Mouse (Mus musculus) kidney, embryonic 14.5 days (tissue): ENCODE results near the gene 4933415F23Rik. TPM values are rescaled to one million over a fixed set of nuclear protein-coding genes. Genes with fewer than 3 reads are reported as not detected.
"Not testable (repeated sequence)": the region's sequence is repeated elsewhere in the genome, so short reads cannot be mapped to it uniquely, and the experiment has no call there.

ENCODE experiments used
- ATAC-seq: fragments of 200-750 bp; cut with Nextera tagmentation; 2 replicates; pipeline ENCODE4 v1.8.0; 2017; ENCODE audit warnings: moderate number of reproducible peaks, mild to moderate bottlenecking, moderate TSS enrichment, moderate library complexity; ENCODE audit not compliant: low FRiP score, low TSS enrichment
- H3K27ac ChIP-seq: fragments of 300-500 bp; sonication (generic); 2 replicates; pipeline ENCODE4 v1.5.1; 2014; ENCODE audit warnings: low read depth, mild to moderate bottlenecking, low read length, moderate library complexity, mixed read lengths
- H3K27me3 ChIP-seq: fragments of 300-500 bp; sonication (generic); 2 replicates; pipeline ENCODE4 v1.6.1; 2014; ENCODE audit warnings: mild to moderate bottlenecking, low read length; ENCODE audit not compliant: control insufficient read depth, insufficient read depth
- H3K36me3 ChIP-seq: fragments of 300-500 bp; sonication (generic); 2 replicates; pipeline ENCODE4 v1.6.1; 2014; ENCODE audit warnings: low read length, mixed read lengths; ENCODE audit not compliant: control insufficient read depth, insufficient read depth
- H3K4me1 ChIP-seq: fragments of 300-500 bp; sonication (generic); 2 replicates; pipeline ENCODE4 v1.6.1; 2014; ENCODE audit warnings: low read length, mixed read lengths; ENCODE audit not compliant: control insufficient read depth, insufficient read depth
- H3K4me2 ChIP-seq: fragments of 300-500 bp; sonication (generic); replicated peaks from 2 replicates; pipeline ENCODE4 v1.6.1; 2014; ENCODE audit warnings: low read depth, mild to moderate bottlenecking, low read length
- H3K4me3 ChIP-seq: fragments of 300-500 bp; sonication (generic); 2 replicates; pipeline ENCODE4 v1.5.1; 2014; ENCODE audit warnings: mild to moderate bottlenecking, low read length
- H3K9ac ChIP-seq: fragments of 300-500 bp; sonication (generic); 2 replicates; pipeline ENCODE4 v1.6.1; 2014; ENCODE audit warnings: low read depth, mild to moderate bottlenecking, low read length, moderate library complexity
- H3K9me3 ChIP-seq: fragments of 300-500 bp; sonication (generic); 2 replicates; pipeline ENCODE4 v1.6.1; 2016; ENCODE audit warnings: low read length; ENCODE audit not compliant: control insufficient read depth
- whole genome bisulfite sequencing: fragments of 180-500 bp; shearing (Covaris S2); extraction: QIAGEN DNeasy Blood & Tissue Kit; methylation state at CpG from one replicate; pipeline ENCODE4 v1.1.7; 2014; 5-methylcytosine and 5-hydroxymethylcytosine counted together
- polyA plus RNA-seq: library from polyadenylated mRNA; unstranded; fragments of >200 nt; fragmentation: Nextera tagmentation; extraction: Ambion mirVana; gene quantifications from 2 replicates; pipeline ENCODE4 v1.2.1, GENCODE M21; 2014

The 4933415F23Rik gene
- not detected in 2 replicates for polyA plus RNA-seq

DNA sequence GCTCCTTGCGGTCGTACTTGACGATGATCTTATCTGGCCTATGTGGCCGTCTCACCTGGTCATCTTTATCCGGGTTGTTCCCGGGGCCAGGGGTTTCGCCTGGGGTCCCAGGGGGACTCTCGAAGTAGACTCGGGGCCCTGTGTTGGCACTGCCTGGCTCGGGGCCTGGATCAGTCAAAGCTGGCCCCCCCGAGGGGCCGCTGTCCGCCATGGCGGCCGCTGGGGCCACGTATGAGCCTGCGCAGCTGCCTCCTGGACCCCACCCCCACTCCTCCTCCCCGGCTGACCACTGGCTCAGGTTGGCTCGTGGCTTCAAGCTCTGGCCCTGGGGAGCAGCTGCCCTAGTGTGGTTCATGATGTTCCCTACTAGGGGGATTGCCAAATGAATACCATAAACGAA, at the start of gene 4933415F23Rik:
Gene 4933415F23Rik (minus strand): TSS at position 233 of the 400 bp plus-strand sequence.
- no peaks in the 10 kb centered on the region for H3K27me3 ChIP-seq
- H3K4me2 ChIP-seq: no peak within 1 kb of the TSS
- H3K4me1 ChIP-seq: no peaks in the 10 kb centered on the region
- no peaks in the 10 kb centered on the region for H3K36me3 ChIP-seq
- no peak within 1 kb of the TSS for H3K9ac ChIP-seq
- H3K27ac ChIP-seq: no peak within 1 kb of the TSS
- H3K9me3 ChIP-seq: no peaks in the 10 kb centered on the region
- ATAC-seq: no peak
- H3K4me3 ChIP-seq: no peak within 1 kb of the TSS
- 96% methylated on average over 20 of the region's 20 CpGs for WGBS

DNA sequence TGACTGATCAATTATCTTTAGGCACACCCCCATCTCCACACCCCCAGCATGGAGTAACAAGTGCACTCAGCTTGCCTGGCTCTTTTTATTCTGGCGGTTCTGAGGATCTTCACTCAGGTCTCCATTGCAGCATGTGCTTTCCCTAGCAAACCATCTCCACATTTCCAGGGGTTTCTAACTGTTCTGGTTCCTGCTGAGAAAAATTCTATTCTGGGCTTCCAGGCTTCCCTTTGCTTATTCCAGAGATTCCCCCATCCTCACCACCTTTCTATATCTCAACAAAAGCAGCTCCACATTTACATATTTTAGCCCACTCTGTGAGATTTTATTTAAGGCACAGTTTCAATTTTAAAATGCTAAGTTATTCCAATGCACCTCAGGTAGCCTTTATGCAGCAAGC, 49.7 kb upstream of the 4933415F23Rik start:
- WGBS: 71% methylated on average over 1 of the region's 1 CpGs
- Histone ChIP-seq H3K27me3 (no peaks in the 10 kb centered on the region), H3K36me3 (no peaks in the 10 kb centered on the region), H3K9ac (no peak overlapping the region), H3K9me3 (no peaks in the 10 kb centered on the region), H3K4me3 (no peak overlapping the region), H3K27ac (no peak overlapping the region), H3K4me1 (no peaks in the 10 kb centered on the region), H3K4me2 (no peak overlapping the region)
- no peak for ATAC-seq

DNA sequence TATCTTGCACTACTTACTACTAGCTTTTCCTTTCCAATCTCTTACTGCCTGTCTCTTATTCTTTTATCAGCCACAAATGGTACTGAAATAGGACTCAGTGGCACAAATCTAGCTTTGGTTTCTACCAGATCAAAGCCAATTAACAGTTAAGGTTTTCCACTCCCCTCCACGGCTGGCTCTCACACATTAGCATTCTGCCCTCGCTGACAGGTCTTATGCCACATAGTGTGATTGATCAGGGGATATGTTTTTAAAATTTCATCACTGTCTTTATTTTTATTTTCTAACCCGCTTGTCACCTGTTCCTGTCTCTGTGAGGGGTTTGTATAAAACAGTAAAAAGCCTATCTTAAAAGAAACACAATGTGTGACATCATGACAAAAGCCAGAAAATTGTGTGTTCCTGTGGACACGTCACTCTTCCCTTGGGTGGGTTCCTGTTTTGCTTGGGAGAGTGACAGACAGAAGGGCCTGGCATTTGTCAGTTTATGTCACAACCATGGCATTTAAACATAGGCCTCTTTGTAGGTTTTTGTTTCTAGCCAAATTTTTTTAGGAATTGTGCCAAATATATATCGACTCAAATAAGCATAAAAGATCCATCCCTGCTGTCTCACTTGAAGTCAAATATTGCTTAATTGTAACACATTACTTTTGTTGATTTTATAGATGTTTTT, 44.3 kb upstream of the 4933415F23Rik start:
- Histone ChIP-seq H3K9ac (no peak overlapping the region), H3K36me3 (no peaks in the 10 kb centered on the region), H3K4me3 (no peak overlapping the region), H3K4me1 (no peaks in the 10 kb centered on the region), H3K4me2 (no peak overlapping the region), H3K27me3 (no peaks in the 10 kb centered on the region), H3K9me3 (no peaks in the 10 kb centered on the region), H3K27ac (no peak overlapping the region)
- 70% methylated on average over 5 of the region's 5 CpGs for WGBS
- ATAC-seq: no peak

- no peaks in the 10 kb centered on the region for H3K36me3 ChIP-seq
- H3K27me3 ChIP-seq: no peaks in the 10 kb centered on the region
- no peak overlapping the region for H3K4me2 ChIP-seq
- no peak overlapping the region for H3K9ac ChIP-seq
- H3K27ac ChIP-seq: no peak overlapping the region
- 79% methylated on average over 10 of the region's 10 CpGs for WGBS
- H3K4me1 ChIP-seq: no peaks in the 10 kb centered on the region
- ATAC-seq: no peak
- no peak overlapping the region for H3K4me3 ChIP-seq
- H3K9me3 ChIP-seq: no peaks in the 10 kb centered on the region
Measured at GRCm38 (mm10) chr1:23141121-23141811, 39.2 kb upstream of the 4933415F23Rik start.

GRCm38 (mm10) chr1:23140530-23140929, 38.5 kb upstream of the 4933415F23Rik start:
- WGBS: 0% methylated on average over 1 of the region's 1 CpGs
- not testable (repeated sequence) for H3K27me3 ChIP-seq, H3K27ac ChIP-seq, H3K4me2 ChIP-seq, H3K4me1 ChIP-seq, H3K4me3 ChIP-seq, H3K9me3 ChIP-seq, H3K36me3 ChIP-seq, H3K9ac ChIP-seq, ATAC-seq

DNA sequence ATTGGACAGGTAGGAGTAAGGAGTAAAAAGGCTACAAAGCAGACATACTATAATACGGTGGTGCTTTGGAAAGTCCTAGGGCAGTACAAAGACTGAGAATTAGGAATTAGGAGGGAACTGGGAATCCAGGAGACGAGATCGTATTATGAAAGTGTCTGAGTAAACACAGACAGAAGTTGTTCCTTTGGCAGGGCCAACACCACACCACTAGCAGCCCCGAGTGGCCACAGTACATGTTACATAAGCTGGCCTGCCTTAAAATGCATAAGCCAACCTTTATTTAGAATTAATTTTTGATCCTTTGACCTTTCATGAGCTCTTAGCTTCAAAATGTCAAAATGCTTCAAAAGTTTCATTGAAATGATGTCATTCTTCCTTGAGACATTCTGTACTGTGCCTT, 18.8 kb upstream of the 4933415F23Rik start:
- no peak overlapping the region for H3K27ac ChIP-seq
- no peak overlapping the region for H3K9ac ChIP-seq
- no peaks in the 10 kb centered on the region for H3K27me3 ChIP-seq
- H3K4me1 ChIP-seq: no peaks in the 10 kb centered on the region
- no peaks in the 10 kb centered on the region for H3K36me3 ChIP-seq
- no peak overlapping the region for H3K4me2 ChIP-seq
- no peak for ATAC-seq
- H3K9me3 ChIP-seq: no peaks in the 10 kb centered on the region
- WGBS: 74% methylated on average over 4 of the region's 4 CpGs
- H3K4me3 ChIP-seq: no peak overlapping the region

DNA sequence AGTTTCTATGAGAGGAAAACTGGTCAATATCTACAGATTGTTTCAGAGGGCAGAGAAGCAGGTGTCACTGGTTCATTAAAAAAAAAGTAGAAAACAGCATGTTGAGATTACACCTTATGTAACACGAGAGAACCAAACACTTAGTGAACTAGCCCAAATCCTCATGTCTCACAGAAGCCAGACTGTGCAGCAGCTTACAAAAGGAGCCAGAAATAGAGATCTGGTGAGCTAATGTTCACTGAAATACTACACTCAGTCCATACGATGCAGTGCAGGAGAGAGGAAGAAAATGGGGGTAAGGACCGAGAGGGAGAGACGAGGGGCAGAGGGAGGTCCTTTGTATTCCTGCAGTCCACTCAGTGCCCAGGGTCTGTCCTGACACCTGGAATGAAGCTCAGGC, 17.4 kb upstream of the 4933415F23Rik start:
- H3K4me1 ChIP-seq: no peaks in the 10 kb centered on the region
- ATAC-seq: no peak
- no peak overlapping the region for H3K4me2 ChIP-seq
- no peaks in the 10 kb centered on the region for H3K27me3 ChIP-seq
- no peak overlapping the region for H3K9ac ChIP-seq
- H3K27ac ChIP-seq: no peak overlapping the region
- no peak overlapping the region for H3K4me3 ChIP-seq
- 0 out of 2 replicates have a peak, but pooled peaks cover 2% of the 10 kb centered on the region for H3K9me3 ChIP-seq
- H3K36me3 ChIP-seq: no peaks in the 10 kb centered on the region
- 64% methylated on average over 4 of the region's 4 CpGs for WGBS

- Histone ChIP-seq H3K4me2 (no peak overlapping the region), H3K9ac (no peak overlapping the region), H3K9me3 (0 out of 2 replicates have a peak, but pooled peaks cover 2% of the 10 kb centered on the region), H3K4me1 (no peaks in the 10 kb centered on the region), H3K27ac (no peak overlapping the region; the same call in 1 of the 2 replicates), H3K4me3 (no peak overlapping the region), H3K27me3 (no peaks in the 10 kb centered on the region), H3K36me3 (no peaks in the 10 kb centered on the region)
- WGBS: 67% methylated on average over 3 of the region's 3 CpGs
- ATAC-seq: no peak
Measured at GRCm38 (mm10) chr1:23117423-23117822, 15.4 kb upstream of the 4933415F23Rik start.

- WGBS: 74% methylated on average over 1 of the region's 1 CpGs
Measured at GRCm38 (mm10) chr1:23109191-23109590, 7.1 kb upstream of the 4933415F23Rik start.

More at GRCm38 (mm10) chr1:23109191-23109590, 7.1 kb upstream of the 4933415F23Rik start:
- Histone ChIP-seq H3K9ac (no peak overlapping the region), H3K27me3 (no peaks in the 10 kb centered on the region), H3K4me1 (no peaks in the 10 kb centered on the region), H3K27ac (no peak overlapping the region), H3K4me3 (no peak overlapping the region), H3K36me3 (no peaks in the 10 kb centered on the region), H3K4me2 (no peak overlapping the region), H3K9me3 (no peaks in the 10 kb centered on the region)
- no peak for ATAC-seq
